Mouse (Mus musculus) gastrocnemius, postnatal 4 days (tissue): ENCODE results near the gene Hmga1. TPM values are rescaled to one million over a fixed set of nuclear protein-coding genes. Genes with fewer than 3 reads are reported as not detected.

Source experiments
- DNase-seq, 2 experiments: peaks; one replicate each; pipeline ENCODE4 v3.0.0; 2021 to 2022; ENCODE audit warnings: low spot score in 2 of 2, mixed read lengths in 2 of 2
- long read RNA-seq, 2 experiments: library from polyadenylated mRNA; stranded (forward); transcript quantifications; one replicate each; pipeline ENCODE4 v2.0.0; 2021
- total RNA-seq, 2 experiments: library from RNA; stranded (reverse); gene quantifications; 2 replicates each; pipeline ENCODE4 v1.2.3; 2021

The Hmga1 gene
- 10 to 100 TPM; 48.5 to 51.3 TPM for total RNA-seq
- long read RNA-seq, experiment 1, transcript Hmga1-216 (5 exons, 1,681 nt) = minor isoform, 17 of 75 reads
- long read RNA-seq, experiment 1, transcript Hmga1-204 (5 exons, 1,898 nt) = minor isoform, 6 of 75 reads
- long read RNA-seq, experiment 1, transcript Hmga1-201 (5 exons, 1,631 nt) = minor isoform, 10 of 75 reads
- long read RNA-seq, experiment 1, transcript Hmga1-213 (5 exons, 2,001 nt) = major isoform, 20 of 75 reads
- long read RNA-seq, experiment 1, partial matches to known transcripts = 1 of 75 reads
- long read RNA-seq, experiment 1, other reads (novel, unspliced or antisense) = 10 of 75 reads
- long read RNA-seq, experiment 2, transcript Hmga1-213 (5 exons, 2,001 nt) = minor isoform, 9 of 60 reads
- long read RNA-seq, experiment 2, transcript Hmga1-201 (5 exons, 1,631 nt) = minor isoform, 7 of 60 reads
- long read RNA-seq, experiment 2, transcript Hmga1-216 (5 exons, 1,681 nt) = major isoform, 19 of 60 reads
- long read RNA-seq, experiment 2, transcript Hmga1-204 (5 exons, 1,898 nt) = minor isoform, 5 of 60 reads
- long read RNA-seq, experiment 2, partial matches to known transcripts = 3 of 60 reads
- long read RNA-seq, experiment 2, other reads (novel, unspliced or antisense) = 9 of 60 reads

DNA sequence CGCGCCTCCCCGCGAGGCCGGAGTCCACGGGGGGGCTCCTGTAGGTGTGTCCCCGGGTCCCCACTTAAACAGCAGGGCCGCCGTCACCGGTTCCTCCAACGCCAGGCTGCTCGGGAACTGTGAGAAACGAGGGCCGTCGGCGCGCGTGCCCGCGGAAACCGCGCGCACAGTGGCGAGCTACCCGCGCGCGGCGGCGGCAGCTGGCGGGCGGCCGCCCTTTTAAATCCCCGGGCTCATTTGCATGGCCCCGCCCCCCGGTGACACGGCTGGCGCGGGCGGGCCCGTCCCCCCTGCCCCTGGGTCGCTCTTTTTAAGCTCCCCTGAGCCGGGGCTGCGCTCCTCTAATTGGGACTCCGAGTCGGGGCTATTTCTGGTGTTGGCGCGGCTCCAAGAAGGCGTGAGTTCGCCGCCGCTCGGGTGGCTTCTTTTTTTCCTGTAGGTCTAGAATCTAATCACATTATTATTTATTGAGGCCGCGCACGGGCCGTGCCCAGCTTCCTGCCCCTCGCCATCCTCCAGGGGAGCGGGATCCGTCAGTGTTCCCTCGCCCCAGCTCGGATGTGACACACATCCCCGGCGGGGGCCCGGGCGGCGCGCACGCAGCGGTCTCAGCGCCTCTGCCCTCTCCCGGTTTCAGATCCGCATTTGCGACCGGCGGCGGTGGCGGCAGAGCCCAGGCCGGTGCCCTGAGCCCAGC, at the start of gene Hmga1:
Gene Hmga1, plus strand, starts transcription at position 183 of the 697 bp plus-strand sequence.
- peak; percentile 65 to 80 for DNase-seq

DNA sequence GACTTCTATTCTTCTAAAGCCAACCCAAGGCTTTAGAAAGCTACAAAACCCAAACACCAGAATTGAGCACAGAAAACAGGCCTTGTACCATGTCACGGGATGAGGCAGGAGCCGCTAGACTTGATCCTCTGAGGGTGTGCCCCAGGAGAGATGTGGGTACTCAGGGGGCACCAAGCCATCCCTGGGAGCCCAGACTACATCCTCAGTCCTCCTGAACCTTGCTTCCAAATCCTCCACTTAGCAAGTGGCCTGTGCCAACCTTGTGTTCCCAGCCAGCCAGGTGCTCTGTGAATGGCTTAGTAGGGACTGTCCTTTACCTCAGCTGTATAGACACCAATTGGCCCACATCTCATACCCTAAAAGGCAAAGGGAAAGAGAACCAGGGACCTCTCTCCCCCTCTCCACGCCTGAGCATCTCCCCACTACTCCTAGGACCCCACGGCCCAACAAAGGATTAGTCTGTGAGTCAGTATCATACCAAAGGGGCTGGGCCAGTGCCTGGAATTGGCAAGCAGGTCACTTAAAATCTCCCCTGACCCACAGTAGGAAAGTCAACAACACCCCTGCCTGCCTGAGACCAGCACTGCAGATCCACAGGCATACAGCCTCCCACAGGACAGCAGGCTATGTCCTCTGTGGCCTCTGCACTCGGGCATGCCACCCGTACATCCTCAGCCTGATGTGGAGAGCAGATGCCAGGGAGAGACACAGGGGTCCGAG, 49.3 kb upstream of the Hmga1 start:
- no peak for DNase-seq

DNA sequence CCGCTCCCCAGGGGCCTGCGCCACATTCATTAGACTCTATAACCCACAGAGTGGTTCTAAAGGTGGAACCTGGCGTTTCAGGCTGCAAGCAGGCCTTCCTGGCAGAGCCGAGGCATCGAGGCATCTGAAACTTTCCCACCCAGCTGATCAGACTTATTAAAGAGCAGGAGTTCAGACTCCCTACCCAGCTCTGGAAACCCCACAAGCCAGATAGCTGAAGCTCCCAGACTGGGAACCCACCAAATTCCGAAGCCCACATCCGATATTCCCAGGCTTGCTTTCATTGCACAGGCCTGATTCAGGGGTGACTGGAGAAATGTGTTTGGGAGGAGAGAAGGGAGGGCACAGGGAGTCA, 48.7 kb upstream of the Hmga1 start:
- no peak for DNase-seq

DNA sequence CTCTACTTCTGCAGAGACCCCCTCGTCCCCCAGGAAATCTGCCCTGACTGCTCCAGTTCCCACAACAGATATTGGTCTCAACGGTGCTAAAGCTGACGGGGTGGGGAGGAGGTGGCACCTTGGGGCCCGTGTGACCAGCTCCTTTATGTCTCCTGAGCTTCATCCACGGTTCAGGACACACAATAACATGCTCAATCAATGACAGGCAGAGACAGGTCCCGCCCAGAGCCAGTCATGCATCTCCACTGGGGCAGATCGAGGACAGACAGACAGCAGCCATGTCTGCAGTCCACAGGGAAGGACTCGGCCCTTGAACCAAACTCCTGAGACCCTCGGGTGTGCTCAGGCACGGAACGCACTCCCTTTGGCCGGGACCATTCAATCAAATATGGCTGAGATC, 48.3 kb upstream of the Hmga1 start:
- no peak for DNase-seq

DNA sequence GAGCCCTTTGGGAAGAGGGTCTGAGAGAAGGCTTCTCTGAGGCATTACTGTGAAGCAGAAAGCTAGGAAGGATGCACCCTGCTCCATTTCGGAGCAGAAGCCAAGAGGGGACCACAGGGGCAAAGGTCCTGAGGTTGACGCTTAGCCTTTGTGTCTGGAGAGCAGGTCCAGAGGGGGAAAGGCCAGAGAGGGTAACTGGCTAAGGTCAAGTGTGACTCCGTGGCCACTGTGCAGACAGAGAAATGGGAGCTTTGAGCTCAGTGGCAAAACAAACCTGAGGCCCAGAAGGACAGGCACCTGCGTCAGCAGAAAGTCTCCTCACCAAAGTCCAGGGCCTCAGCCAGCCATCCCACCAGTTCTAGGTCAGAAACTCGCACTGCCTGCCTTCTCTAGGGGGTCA, 47.8 kb upstream of the Hmga1 start:
- no peak for DNase-seq

DNA sequence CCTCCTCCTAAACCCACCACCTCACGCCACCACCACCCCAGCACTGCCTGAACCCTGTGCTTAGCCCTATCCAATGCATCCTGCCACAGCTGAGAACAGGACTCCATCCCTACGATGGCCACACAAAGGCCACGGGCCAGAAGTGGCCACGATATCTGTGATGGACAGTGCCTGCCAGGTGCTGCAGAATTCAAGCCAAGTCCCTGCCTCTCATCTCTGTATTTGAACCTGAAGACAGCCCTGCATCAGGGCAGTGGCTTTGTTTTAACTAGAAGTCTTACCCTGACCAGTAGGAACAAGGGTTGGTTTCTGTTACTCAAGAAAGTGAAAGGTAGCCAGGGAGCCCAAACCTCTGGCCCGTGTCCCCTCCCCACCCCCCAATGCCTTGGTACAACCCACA, 47.2 kb upstream of the Hmga1 start:
- DNase-seq = no peak

DNA sequence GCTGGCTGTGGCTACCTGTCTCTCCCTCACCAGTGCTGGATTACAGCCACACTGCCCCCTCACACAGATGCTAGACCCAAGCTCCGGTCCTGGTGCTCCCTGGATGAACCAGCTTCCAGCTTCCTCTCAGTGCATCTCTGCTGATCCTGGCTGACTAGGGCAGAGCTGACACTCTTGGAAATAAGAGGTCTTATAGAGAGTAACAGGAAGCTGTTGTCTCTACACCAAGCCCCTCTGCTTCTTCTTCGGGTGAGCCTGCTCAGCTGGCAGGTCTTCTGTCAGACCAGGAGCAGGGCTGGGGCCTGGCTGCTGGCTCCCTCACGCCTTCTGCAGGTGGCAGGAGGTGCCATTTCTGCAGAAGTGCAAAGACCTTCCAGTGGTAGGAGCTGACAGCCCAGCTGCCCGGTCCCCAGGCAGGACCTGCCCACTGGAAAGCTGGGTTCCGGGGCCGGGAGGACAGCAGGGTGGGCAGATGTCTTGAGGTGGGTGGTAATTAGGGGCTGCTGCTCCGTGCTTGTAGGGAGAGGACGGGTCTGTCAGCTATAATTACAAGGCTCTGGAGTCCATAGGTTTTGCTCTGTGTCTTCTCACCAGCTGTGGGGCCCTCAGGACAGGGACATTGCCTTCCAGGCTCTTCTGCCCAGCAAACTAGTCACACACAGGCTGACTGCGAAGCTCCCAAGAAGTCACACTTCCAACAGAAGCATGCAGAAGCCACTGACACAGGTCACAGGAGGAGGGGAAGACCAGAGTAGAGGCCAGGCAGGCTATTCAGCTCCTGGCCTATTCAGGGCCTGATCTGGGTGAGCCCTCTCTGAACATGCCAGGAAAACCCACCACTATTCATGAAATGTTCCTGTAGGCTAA, 45.8 kb upstream of the Hmga1 start:
- DNase-seq = no peak

DNA sequence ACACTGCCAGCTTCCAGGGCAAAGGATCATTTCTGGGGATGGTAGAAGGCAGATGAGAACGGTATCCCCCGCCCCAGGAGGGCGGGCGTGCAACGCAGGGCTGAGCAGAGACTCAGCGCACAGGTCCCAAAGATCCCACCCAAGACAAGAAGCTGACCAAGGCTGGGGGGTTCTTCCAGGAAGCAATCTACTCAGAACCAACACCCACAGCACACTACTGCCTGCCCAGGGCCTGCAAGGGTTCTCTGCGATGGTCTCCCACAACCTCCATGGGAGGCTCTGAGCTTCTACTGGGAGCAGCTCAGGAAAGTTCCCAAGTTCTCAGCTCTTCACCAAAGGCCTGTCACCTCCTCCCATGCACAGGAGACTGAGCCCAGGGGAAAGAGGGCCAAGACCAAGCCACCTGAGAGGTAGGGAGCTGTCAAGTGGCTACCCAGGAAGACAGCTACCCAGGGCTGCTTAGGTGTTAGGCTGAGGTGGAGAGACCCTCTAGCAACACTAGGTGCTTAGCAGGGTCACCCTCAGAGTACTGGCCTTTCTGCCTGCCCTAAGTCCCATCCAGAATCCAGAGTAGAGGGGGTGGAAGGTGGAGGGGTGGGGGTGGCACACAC, 45.1 kb upstream of the Hmga1 start:
- DNase-seq = no peak

DNA sequence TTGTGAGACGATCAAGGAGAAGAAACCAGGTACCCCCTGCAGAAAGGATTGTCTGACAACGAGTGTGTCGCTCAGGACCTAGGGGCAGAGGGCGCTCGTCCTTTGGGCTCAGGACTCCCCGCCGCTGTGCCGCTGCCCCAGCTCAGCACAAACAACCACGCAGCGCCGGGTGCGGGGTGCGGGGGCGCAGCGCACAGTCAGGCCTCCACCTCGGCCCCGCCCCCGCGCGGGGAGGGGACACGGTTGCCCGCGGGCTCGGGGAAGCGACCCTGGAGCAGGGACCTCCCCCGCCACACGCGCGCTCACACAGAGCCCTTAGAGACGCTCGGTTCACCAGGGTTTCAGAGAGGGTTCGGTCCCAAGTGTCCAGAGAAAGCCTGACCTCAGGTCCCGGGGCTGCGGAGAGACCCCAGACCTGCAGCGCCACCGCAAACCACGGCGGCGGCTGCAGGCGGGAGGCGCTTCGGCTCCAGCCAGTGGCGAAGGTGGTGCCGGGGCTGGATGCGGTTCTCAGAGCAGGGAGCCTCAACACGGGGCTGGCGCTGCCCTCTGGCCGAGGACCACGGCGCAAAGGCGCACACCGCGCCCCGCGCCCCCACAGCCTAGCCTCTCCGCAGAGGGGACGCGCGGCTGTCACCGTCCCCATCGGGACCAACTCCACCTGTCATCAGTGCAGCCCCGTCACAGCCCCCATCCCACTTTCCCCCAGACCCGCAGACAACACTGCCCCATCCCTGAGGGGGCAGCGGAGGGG, 44.3 kb upstream of the Hmga1 start:
- no peak for DNase-seq

DNA sequence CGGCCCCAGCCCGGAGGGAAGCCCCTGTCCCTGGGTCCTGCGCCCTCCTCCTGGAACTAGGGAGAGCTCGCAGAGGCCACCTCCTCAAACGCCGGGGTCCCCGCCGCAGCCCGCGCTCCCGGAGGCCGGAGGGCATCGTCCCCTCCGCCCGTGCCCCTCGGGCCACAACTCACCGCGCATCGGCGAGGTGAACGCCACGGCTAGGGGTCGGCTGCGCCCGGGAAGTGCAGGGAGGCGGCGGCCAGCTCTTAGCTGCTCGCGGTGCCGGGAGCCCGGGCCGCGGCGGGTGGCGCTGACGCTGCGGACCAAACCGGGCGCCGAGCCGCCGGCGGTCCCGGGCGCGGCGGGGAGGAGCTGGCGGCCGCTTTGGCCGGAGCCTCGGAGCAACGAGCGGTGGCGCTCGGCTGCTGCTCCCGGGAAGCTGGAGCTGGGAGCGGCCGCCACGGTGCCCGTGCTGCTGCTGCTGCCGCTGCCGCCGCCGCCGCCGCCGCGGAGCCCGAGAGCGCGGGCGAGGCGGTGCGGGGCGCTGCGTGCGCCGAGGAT, 43.6 kb upstream of the Hmga1 start:
- no peak for DNase-seq

DNA sequence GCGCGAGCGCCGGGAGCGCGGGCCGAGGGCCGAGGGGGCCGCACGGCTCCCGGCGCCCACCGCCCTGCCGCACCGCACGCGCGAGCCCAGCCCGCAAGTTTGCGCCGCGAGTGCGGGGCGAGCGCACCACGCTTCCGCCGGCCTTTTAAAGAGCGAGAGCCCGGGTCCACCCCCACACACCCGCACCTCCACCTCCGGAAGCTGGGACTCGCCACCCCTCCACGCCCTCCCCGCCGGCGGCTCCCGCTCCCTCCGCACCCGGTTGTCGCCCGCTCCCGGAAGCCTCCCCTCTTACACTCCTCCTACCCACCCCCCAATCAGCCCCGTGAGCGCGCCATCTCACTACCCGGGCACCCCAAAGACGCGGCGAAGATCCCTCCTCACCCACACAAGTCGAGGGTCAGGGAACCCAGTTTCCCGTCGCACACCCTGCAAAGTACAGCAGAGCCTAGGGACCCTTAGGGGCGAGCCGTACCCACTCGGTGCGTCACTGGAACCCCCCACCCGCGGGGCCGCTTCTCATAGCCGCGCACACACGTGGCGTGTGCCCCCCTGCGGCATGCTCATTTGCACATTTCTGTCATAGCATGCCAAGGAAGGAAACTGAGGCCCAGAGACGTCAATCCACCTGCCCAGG, 42.9 kb upstream of the Hmga1 start:
- no peak for DNase-seq

DNA sequence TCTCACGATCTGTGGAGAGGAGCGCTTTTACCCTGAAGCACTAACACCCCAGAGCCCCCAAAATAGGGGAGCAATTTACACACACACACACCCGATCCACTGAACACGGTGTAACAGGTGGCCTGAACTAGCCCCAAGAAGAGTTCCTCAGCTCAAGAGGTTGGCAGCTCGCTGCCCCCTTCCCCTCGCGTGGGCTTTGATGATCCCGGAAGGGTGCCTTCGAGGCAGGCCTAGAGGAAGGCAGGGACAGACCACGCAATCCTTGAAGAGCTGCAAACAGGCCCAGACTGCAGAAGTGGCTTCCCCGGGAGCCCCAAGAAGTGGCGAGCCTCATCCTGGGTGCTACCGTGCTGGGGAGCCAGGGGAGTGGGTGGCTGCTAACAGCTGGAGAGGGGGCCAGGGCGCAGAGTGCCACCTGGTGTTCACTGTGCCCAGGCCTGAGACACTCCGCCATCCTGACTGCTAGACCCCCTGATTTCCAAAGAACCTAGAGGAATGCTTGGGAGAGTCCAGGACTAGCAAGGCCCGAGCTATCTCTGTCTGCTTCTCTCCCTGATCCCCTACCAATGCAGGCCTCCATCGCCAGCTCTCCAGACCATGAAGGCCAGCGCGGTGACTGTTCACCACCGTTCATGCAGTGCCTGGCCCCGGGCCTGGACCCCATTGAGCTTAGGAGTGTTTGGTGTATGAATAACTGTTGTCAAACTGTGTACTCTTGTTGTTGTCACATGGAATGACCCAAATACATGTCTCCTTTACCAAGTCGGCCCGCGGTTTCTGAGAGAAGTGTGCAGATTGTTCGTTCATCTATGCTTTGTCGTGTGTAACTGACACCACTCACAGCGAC, 42.2 kb upstream of the Hmga1 start:
- DNase-seq = no peak

DNA sequence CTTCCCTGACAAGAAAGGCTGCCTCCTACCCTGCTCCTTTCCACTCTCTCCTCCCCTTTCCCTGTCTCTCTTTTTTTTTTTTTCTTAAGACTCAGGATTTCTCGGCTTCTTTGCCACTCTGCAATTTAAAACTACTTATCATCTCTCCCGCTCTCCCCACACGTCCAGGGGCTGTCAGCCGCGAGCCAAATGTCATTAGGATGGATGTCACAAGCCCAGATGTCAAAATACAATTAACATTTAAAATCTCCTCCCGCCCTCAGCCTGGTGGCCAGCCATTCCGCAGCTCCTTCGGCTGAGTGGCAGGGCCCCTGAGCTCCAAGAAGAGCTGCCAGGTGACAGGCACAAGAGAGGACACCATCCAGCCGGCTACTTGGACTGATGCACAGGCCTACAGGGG, 38.0 kb upstream of the Hmga1 start:
- no peak for DNase-seq

DNA sequence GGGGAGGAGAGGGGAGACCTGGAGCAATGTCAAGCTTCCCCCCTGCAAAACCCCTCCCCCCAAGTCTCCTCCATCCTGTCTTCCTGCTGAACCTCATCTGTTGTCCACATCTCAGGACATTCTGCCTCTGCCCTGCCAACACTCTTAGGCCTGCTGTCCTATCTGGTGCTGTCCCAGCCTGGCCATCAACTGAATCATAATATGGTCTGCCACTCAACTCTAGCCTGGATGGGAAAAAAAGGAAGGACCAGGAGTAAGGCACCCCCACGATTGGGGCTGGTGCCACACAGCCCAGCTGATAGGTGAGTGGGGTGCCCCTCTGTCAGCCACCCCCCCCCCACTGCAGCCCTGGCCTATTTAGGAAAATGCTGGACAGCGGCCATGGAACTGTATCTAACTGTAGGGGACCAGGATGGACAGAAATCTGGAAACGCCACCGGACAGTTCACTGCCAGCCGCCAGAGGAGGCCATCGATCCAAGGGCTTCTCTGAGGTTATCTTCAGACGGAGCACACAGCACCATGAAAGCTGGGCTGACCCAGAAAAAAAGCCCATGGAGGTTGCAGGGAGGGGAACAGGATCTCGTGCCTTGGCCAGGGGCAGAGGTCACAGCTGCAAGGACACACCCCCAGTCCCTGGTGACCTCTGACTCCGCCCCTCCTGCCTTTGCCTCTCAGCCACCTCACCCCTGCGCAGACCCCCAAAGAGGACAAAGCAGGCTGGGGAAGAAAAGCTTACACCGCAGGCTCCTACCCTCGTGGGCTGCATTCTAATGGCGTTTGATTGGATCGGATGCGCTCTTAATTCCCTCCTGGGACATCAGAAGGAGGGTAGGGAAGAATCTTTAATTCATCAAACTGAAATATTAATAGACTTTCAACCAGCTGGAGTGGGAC, 37.3 kb upstream of the Hmga1 start:
- DNase-seq = no peak

DNA sequence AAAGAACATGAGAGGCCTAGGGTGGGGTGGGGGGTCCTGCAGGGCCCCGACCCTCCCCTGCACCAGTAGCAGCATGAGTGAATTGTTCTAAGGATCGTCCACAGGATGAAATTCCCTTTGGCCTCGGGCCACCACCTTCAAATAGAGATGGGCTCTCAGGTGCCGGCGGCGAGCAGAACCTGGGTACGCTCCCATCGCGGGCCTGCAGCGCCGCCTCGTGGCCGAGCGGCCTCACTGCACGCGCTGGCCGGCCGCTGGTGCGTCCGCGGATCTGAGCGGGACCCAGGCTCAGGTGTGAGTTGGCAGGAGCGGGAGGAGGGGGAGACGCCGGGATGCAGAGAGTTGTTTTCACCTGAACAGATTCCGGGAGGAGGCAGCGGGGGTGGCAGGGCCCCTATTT, 35.7 kb upstream of the Hmga1 start:
- no peak for DNase-seq

DNA sequence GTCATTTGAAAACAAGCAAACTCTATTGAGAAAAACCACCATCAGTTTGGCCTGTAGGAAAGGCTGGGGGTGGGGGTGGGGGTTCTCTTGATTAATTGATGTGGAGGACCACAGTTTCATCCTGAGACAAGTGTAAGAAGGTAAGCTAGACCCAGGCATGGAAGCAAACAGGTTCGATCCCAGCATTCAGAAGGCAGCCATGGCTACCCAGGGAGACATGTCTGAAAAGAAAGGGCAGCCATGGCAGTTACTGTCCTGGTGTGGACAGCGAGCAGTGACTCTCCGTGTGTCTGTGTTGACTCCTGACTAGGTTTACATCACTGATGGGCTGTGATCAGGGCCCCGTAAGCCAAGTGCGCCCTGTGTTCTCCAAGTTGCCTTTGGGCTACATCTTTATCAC, 35.0 kb upstream of the Hmga1 start, which contains the start of gene Grm4:
Gene Grm4, minus strand, starts transcription at position 101 of the 400 bp plus-strand sequence.
- no peak for DNase-seq

DNA sequence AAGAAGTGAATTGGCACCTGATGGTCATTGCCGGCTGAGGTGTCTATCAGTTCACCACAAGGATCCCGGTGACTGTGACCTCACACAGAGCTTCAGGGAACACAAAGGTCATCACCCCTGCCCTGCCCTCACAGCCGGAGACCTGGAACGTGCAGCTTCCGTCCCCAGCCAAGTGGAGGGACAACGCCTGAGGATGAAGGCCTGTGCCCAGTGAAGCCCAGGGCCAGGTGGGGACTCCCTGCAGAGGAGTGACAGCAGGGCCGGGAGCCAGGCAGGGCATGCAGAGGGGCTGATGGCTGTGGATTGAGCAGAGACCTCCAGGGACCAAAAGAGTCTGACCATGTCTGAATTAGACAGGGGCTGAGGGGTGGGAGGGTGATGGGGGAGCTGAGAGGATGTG, 33.2 kb upstream of the Hmga1 start:
- DNase-seq = no peak
